Mouse (Mus musculus): Measurements from ENCODE around the gene Osbpl8.

Gene Osbpl8

GRCm38 (mm10) chr10:111318805-111319500 is 154.4 kb downstream of the Osbpl8 start:
- DNase-seq, result no peak

- no peak for DNase-seq
These were observed 156.0 kb downstream of the Osbpl8 start for GRCm38 (mm10) chr10:111320579-111320978.

GRCm38 (mm10) chr10:111327957-111328356 is 163.4 kb downstream of the Osbpl8 start:
- DNase-seq, result no peak

GRCm38 (mm10) chr10:111329326-111329725 is 164.8 kb downstream of the Osbpl8 start:
- DNase-seq, result peak; percentile 48

- no peak for DNase-seq
These were observed 170.3 kb downstream of the Osbpl8 start for GRCm38 (mm10) chr10:111334902-111335301.

GRCm38 (mm10) chr10:111335517-111336352 is 171.2 kb downstream of the Osbpl8 start:
- DNase-seq, result peak; percentile 17

GRCm38 (mm10) chr10:111336353-111336713 is 171.8 kb downstream of the Osbpl8 start:
- DNase-seq, result no peak

GRCm38 (mm10) chr10:111339296-111339695 is 174.7 kb downstream of the Osbpl8 start:
- no peak for DNase-seq

- DNase-seq, result no peak
These were observed 177.2 kb downstream of the Osbpl8 start for GRCm38 (mm10) chr10:111341761-111342160.

GRCm38 (mm10) chr10:111343555-111343954 is 179.0 kb downstream of the Osbpl8 start:
- no peak for DNase-seq

Measured in kidney, adult 18-20 months (tissue).